Mouse (Mus musculus) MEL (cell line): ENCODE results near the gene Zfp768. TPM values are rescaled to one million over a fixed set of nuclear protein-coding genes. Genes with fewer than 3 reads are reported as not detected.
"Not testable (repeated sequence)": the region's sequence is repeated elsewhere in the genome, so short reads cannot be mapped to it uniquely, and the experiment has no call there.

Experiments
- DNase-seq: peaks from one replicate; pipeline ENCODE4 v3.0.0; 2011; ENCODE audit warnings: low read depth, low spot score
- H3K27ac ChIP-seq: 2 replicates; pipeline ENCODE4 v1.5.1; 2012; ENCODE audit warnings: low read depth, mild to moderate bottlenecking, control low read depth, low read length, moderate library complexity; ENCODE audit not compliant: control insufficient read depth
- H3K27me3 ChIP-seq, 2 experiments: fragments of 150-350 bp in 1 of 2; sonication (generic) in 1 of 2; 2 replicates each; pipeline ENCODE4 v1.6.1; 2012; ENCODE audit warnings: low read length in 2 of 2, mild to moderate bottlenecking in 2 of 2, improper control_type of control experiment in 1 of 2, moderate library complexity in 1 of 2; ENCODE audit not compliant: insufficient read depth in 2 of 2, control insufficient read depth in 1 of 2
- H3K36me3 ChIP-seq, 2 experiments: 2 replicates each; pipeline ENCODE4 v1.6.1; 2012 to 2014; ENCODE audit warnings: low read length in 2 of 2, improper control_type of control experiment in 1 of 2, inconsistent platforms in 1 of 2, mild to moderate bottlenecking in 1 of 2; ENCODE audit not compliant: insufficient read depth in 2 of 2, control insufficient read depth in 1 of 2
- H3K4me1 ChIP-seq, 2 experiments: fragments of 150-350 bp in 1 of 2; sonication (generic) in 1 of 2; 2 replicates each; pipeline ENCODE4 v1.6.1; 2012; ENCODE audit warnings: low read length in 2 of 2, improper control_type of control experiment in 1 of 2, mild to moderate bottlenecking in 1 of 2; ENCODE audit not compliant: insufficient read depth in 2 of 2, control insufficient read depth in 1 of 2
- H3K4me3 ChIP-seq, 2 experiments: fragments of 150-350 bp in 1 of 2; sonication (generic) in 1 of 2; 2 replicates each; pipeline ENCODE4 v1.5.1; 2012; ENCODE audit warnings: low read depth in 2 of 2, low read length in 2 of 2, mild to moderate bottlenecking in 2 of 2, moderate library complexity in 2 of 2, control low read depth in 1 of 2, improper control_type of control experiment in 1 of 2; ENCODE audit not compliant: control insufficient read depth in 1 of 2, insufficient read depth in 1 of 2
- H3K79me2 ChIP-seq: 2 replicates; pipeline ENCODE4 v1.6.1; 2012; ENCODE audit warnings: mild to moderate bottlenecking, low read length, moderate library complexity; ENCODE audit not compliant: control insufficient read depth, poor library complexity, insufficient read depth
- H3K9ac ChIP-seq: 2 replicates; pipeline ENCODE4 v1.6.1; 2012; ENCODE audit warnings: low read depth, mild to moderate bottlenecking, control low read depth, low read length, moderate library complexity; ENCODE audit not compliant: control insufficient read depth, poor library complexity, severe bottlenecking
- H3K9me3 ChIP-seq: fragments of 150-350 bp; sonication (generic); replicated peaks from 2 replicates; pipeline ENCODE4 v1.6.1; 2012; ENCODE audit warnings: mild to moderate bottlenecking, low read length, improper control_type of control experiment, moderate library complexity; ENCODE audit not compliant: insufficient read depth
- CHD1 ChIP-seq: IDR thresholded peaks from 2 replicates; pipeline ENCODE4 v1.6.1; 2012; ENCODE audit warnings: low read depth, mild to moderate bottlenecking, inconsistent platforms, low read length, improper control_type of control experiment
- CTCF ChIP-seq, 3 experiments: IDR thresholded peaks in 2 of 3; conservative IDR thresholded peaks in 1 of 3; 2 replicates each; pipeline ENCODE4 v1.5.1; 2011 to 2012; ENCODE audit warnings: low read length in 3 of 3, low read depth in 2 of 3, mild to moderate bottlenecking in 2 of 3, improper control_type of control experiment in 1 of 3, inconsistent platforms in 1 of 3, mixed read lengths in 1 of 3, moderate library complexity in 1 of 3; ENCODE audit not compliant: control insufficient read depth in 1 of 3, insufficient read depth in 1 of 3, poor library complexity in 1 of 3, severe bottlenecking in 1 of 3
- HCFC1 ChIP-seq: IDR thresholded peaks from 2 replicates; pipeline ENCODE4 v1.6.1; 2012; ENCODE audit warnings: low read depth, mild to moderate bottlenecking, inconsistent platforms, low read length, improper control_type of control experiment, moderate library complexity
- KAT2A ChIP-seq: conservative IDR thresholded peaks from 2 replicates; pipeline ENCODE4 v1.6.1; 2012; ENCODE audit warnings: low read depth, low read length, improper control_type of control experiment, inconsistent platforms
- MAX ChIP-seq: IDR thresholded peaks from 2 replicates; pipeline ENCODE4 v1.6.1; 2011; ENCODE audit warnings: low read length, improper control_type of control experiment
- MXI1 ChIP-seq: IDR thresholded peaks from 2 replicates; pipeline ENCODE4 v1.6.1; 2011; ENCODE audit warnings: mild to moderate bottlenecking, low read depth, low read length, improper control_type of control experiment
- MYC ChIP-seq: IDR thresholded peaks from 2 replicates; pipeline ENCODE4 v1.6.1; 2011; ENCODE audit warnings: low read depth, mild to moderate bottlenecking, low read length, improper control_type of control experiment, moderate library complexity
- POLR2A ChIP-seq, 2 experiments: IDR thresholded peaks; 2 replicates each; pipeline ENCODE4 v1.6.1; 2011 to 2012; ENCODE audit warnings: low read length in 2 of 2, mild to moderate bottlenecking in 2 of 2, control low read depth in 1 of 2, improper control_type of control experiment in 1 of 2, low read depth in 1 of 2, moderate library complexity in 1 of 2; ENCODE audit not compliant: control insufficient read depth in 1 of 2, insufficient read depth in 1 of 2, poor library complexity in 1 of 2
- POLR2AphosphoS2 ChIP-seq: IDR thresholded peaks from 2 replicates; pipeline ENCODE4 v1.6.1; 2011; ENCODE audit warnings: low read length, improper control_type of control experiment
- RAD21 ChIP-seq: IDR thresholded peaks from 2 replicates; pipeline ENCODE4 v1.6.1; 2011; ENCODE audit warnings: mild to moderate bottlenecking, low read depth, low read length, improper control_type of control experiment
- SIN3A ChIP-seq: IDR thresholded peaks from 2 replicates; pipeline ENCODE4 v1.6.1; 2012; ENCODE audit warnings: low read length, improper control_type of control experiment, inconsistent platforms
- SMC3 ChIP-seq: IDR thresholded peaks from 2 replicates; pipeline ENCODE4 v1.6.1; 2011; ENCODE audit warnings: low read depth, low read length, improper control_type of control experiment
- TAL1 ChIP-seq: IDR thresholded peaks from 2 replicates; pipeline ENCODE4 v1.6.1; 2012; ENCODE audit warnings: mild to moderate bottlenecking, inconsistent platforms, low read length, moderate library complexity, mixed read lengths
- TBP ChIP-seq: IDR thresholded peaks from 2 replicates; pipeline ENCODE4 v1.8.0; 2011; ENCODE audit warnings: low read depth, low read length, improper control_type of control experiment
- TCF12 ChIP-seq: IDR thresholded peaks from 2 replicates; pipeline ENCODE4 v1.6.1; 2014; ENCODE audit warnings: low read depth, mild to moderate bottlenecking, inconsistent platforms, low read length, improper control_type of control experiment, moderate library complexity
- UBTF ChIP-seq: IDR thresholded peaks from 2 replicates; pipeline ENCODE4 v1.6.1; 2012; ENCODE audit warnings: low read depth, mild to moderate bottlenecking, inconsistent platforms, low read length, improper control_type of control experiment, moderate library complexity, borderline replicate concordance; ENCODE audit not compliant: insufficient read depth
- ZC3H11A ChIP-seq: IDR thresholded peaks from 2 replicates; pipeline ENCODE4 v1.6.1; 2012; ENCODE audit warnings: low read depth, mild to moderate bottlenecking, inconsistent platforms, low read length, improper control_type of control experiment
- ZNF384 ChIP-seq: IDR thresholded peaks from 2 replicates; pipeline ENCODE4 v1.6.1; 2012; ENCODE audit warnings: low read depth, mild to moderate bottlenecking, inconsistent platforms, low read length, improper control_type of control experiment
- polyA plus RNA-seq, 2 experiments: library from polyadenylated mRNA; stranded (reverse) in 1 of 2; unstranded in 1 of 2; fragments of >175 nt in 1 of 2; fragments of >200 nt in 1 of 2; gene quantifications; 2 replicates each; pipeline versions ENCODE4 v1.2.1 to v1.2.4; 2012; ENCODE audit warnings: low replicate concordance in 2 of 2, low read depth in 1 of 2; ENCODE audit not compliant: insufficient read length in 2 of 2, insufficient read depth in 1 of 2, missing spikeins in 1 of 2
- total RNA-seq: library from RNA; depleted of rRNA; stranded (reverse); fragments of 300-350 nt; gene quantifications from 2 replicates; pipeline ENCODE4 v1.2.3, GENCODE M21; 2012

The Zfp768 gene
- total and polyA plus RNA-seq, 3 experiments, result 5.4 to 12.0 TPM; not detected in 1

GRCm38 (mm10) chr7:127363475-127363921 is 18.1 kb upstream of the Zfp768 start:
- DNase-seq, result no peak
- no peak overlapping the region for H3K4me3 ChIP-seq

DNA sequence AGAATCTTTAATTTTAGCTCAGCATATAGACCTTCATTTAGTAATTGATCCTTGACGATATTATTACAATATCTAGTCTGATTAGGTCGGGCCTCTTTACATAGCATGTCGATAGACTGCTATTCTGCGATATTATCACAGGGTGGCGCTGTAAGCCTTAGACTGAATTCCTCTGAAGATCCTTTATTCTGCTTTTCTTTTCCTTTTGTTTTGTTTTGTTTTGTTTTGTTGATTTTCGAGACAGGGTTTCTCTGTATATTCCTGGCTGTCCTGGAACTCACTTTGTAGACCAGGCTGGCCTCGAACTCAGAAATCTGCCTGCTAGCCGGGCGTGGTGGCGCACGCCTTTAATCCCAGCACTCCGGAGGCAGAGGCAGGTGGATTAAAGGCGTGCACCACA is 17.0 kb upstream of the Zfp768 start:
- H3K9me3 ChIP-seq, H3K27ac ChIP-seq, H3K79me2 ChIP-seq, H3K4me1 ChIP-seq, H3K36me3 ChIP-seq, H3K27me3 ChIP-seq: not testable (repeated sequence)
- Histone ChIP-seq H3K4me3 (peak overlapping the region; percentile 30 to 60), H3K9ac (peak overlapping the region; percentile 67)
- peak; percentile 83 for DNase-seq
- TF ChIP-seq CTCF (IDR thresholded peaks at IDR 0.05 in 2 of 3, conservative IDR thresholded peaks at IDR 0.05 in 1 of 3; ENCODE audit: control insufficient read depth in 1 of 3, insufficient read depth in 1 of 3, low read depth in 2 of 3, low read length in 3 of 3, poor library complexity in 1 of 3, severe bottlenecking in 1 of 3) (peak; percentile 31 to 91 (median 75)), SIN3A (peak; percentile 84), SMC3 (peak; percentile 85), MYC (0 out of 2 replicates have a peak, but pooled peaks have one; percentile 27), RAD21 (peak; percentile 94), HCFC1 (0 out of 2 replicates have a peak, but pooled peaks have one; percentile 55), MXI1 (peak; percentile 44; the same call in 1 of the 2 replicates), ZC3H11A (peak; percentile 94)

More at GRCm38 (mm10) chr7:127363475-127363921, 18.1 kb upstream of the Zfp768 start:
- TF ChIP-seq ZC3H11A (no peak), POLR2A (IDR thresholded peaks at IDR 0.05; ENCODE audit: control insufficient read depth in 1 of 2, insufficient read depth in 1 of 2, low read depth in 1 of 2, low read length in 2 of 2, poor library complexity in 1 of 2) (no peak), HCFC1 (no peak), MAX (no peak), TAL1 (no peak), UBTF (no peak), CHD1 (no peak), SIN3A (no peak), SMC3 (no peak), ZNF384 (no peak), TBP (no peak), KAT2A (no peak), TCF12 (no peak), CTCF (IDR thresholded peaks at IDR 0.05 in 2 of 3, conservative IDR thresholded peaks at IDR 0.05 in 1 of 3; ENCODE audit: control insufficient read depth in 1 of 3, insufficient read depth in 1 of 3, low read depth in 2 of 3, low read length in 3 of 3, poor library complexity in 1 of 3, severe bottlenecking in 1 of 3) (no peak), MYC (no peak), POLR2AphosphoS2 (no peak)
- H3K27me3 ChIP-seq, result no peaks in the 10 kb centered on the region
- no peak overlapping the region for H3K27ac ChIP-seq
- peaks cover 0 to 3% of the 10 kb centered on the region in 2 experiments; a peak in 1 of 4 replicates for H3K36me3 ChIP-seq
- H3K9me3 ChIP-seq, result no peaks in the 10 kb centered on the region
- 0 out of 4 replicates have a peak, but pooled peaks cover 4% of the 10 kb centered on the region in 2 experiments for H3K4me1 ChIP-seq
- H3K79me2 ChIP-seq, result no peaks in the 10 kb centered on the region
- no peak overlapping the region for H3K9ac ChIP-seq
